In the genomic region with DNA sequence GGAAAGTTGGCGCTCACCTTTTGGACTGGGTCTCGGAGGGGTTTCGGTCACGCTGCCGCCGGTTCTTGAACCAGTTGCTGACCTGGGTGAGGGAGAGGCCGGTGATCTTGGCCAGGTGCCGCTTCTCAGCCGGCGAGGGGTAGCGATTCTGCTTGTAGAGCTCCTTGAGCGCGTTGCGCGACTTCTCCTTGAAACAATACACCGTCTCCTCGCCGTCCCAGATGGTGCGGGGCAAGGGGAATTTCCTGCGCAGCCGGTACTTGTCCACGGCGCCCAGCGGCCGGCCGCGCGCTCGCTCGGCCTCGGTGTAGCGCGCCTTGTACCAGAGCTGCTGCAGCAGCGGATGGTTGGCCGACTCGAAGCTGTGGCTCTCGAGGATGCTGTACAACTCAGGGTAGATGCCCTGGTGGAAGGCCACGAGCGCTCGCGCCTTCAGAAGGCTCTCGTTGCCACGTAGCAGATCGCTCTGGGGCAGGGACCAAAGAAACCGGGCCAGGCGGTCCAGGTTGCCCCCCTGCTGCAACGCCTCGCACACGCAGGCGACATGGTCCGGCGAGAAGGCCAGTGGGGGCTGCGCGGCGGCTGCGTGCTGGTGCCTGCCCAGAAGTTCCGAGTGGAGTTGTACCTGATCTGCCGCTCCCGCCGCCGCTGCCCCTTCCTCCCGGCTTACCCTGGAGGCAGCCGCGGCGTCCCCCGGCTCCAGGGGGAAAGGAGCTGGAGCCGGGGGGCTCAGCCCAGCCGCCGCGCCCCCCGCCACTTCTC, we compare ENCODE assay signal across 7 mouse cellular contexts. TPM values are rescaled to one million over a fixed set of nuclear protein-coding genes. Genes with fewer than 3 reads are reported as not detected.
DNase-seq lines count a peak whose midpoint lies in the region; ATAC-seq and TF ChIP-seq lines count a peak whose summit lies in the region.

No protein-coding gene starts in this region.

- H3K4me1 ChIP-seq in bone marrow macrophage, adult 2 months (ENCODE audit: control insufficient read depth, insufficient read depth, low read length) = no peaks in the 10 kb centered on the region
- H3K4me1 ChIP-seq in forebrain, embryonic 11.5 days (replicated peaks; ENCODE audit: control insufficient read depth, insufficient read depth, low read length) = peaks cover 10% of the 10 kb centered on the region

- no peak for TF ChIP-seq CTCF in bone marrow macrophage, adult 2 months (IDR thresholded peaks at IDR 0.05; ENCODE audit: low read depth, low read length)

- no peak overlapping the region for H3K27ac ChIP-seq in bone marrow macrophage, adult 2 months (ENCODE audit: insufficient read depth, low read depth, low read length)
- peak overlapping the region; percentile 66 for H3K27ac ChIP-seq in forebrain, embryonic 11.5 days (ENCODE audit: low read depth, low read length)

- peak overlapping the region; percentile 83 for H3K9ac ChIP-seq in forebrain, embryonic 11.5 days (ENCODE audit: low read length)

- TF ChIP-seq POLR2A in bone marrow macrophage, adult 2 months (IDR thresholded peaks at IDR 0.05; ENCODE audit: borderline replicate concordance, low read depth, low read length) = no peak

- H3K9me3 ChIP-seq in forebrain, embryonic 11.5 days (ENCODE audit: control insufficient read depth, low read length) = no peaks in the 10 kb centered on the region

- peak; percentile 59 for ATAC-seq in forebrain, embryonic 11.5 days (replicated peaks; ENCODE audit: low FRiP score)

- under 1% methylated on average over 65 of the region's 71 CpGs for WGBS in forebrain, embryonic 11.5 days

- peak overlapping the region; percentile 98 for H3K4me2 ChIP-seq in forebrain, embryonic 11.5 days (ENCODE audit: low read depth, low read length, severe bottlenecking)

- no peaks in the 10 kb centered on the region for H3K27me3 ChIP-seq in forebrain, embryonic 11.5 days (ENCODE audit: control insufficient read depth, insufficient read depth, low read length)

- H3K4me3 ChIP-seq in bone marrow macrophage, adult 2 months (ENCODE audit: insufficient read depth, low read length) = peak overlapping the region; percentile 61
- H3K4me3 ChIP-seq in forebrain, embryonic 11.5 days (ENCODE audit: low read depth, low read length) = peak overlapping the region; percentile 72

- peak; percentile 58 for DNase-seq in Muller cell, postnatal 12 days (ENCODE audit: inconsistent ontology term)
- DNase-seq in forebrain, embryonic 11.5 days (ENCODE audit: low spot score) = peak; percentile 74
- DNase-seq in heart, postnatal 14 days = peak; percentile 33 to 44
- peak; percentile 14 for DNase-seq in layer of hippocampus, postnatal 14 days (ENCODE audit: low spot score in 2 of 2)
- DNase-seq in lung, postnatal 14 days = peak; percentile 40
- peak; percentile 40 to 42 for DNase-seq in right cerebral cortex, postnatal 10 days (ENCODE audit: low spot score in 2 of 2)

- no peaks in the 10 kb centered on the region for H3K36me3 ChIP-seq in forebrain, embryonic 11.5 days (ENCODE audit: control insufficient read depth, insufficient read depth, low read length)

- intact Hi-C loops in heart, postnatal 14 days (cut with DNase I) = loop anchor here (5.0 kb wide), 2 partner anchors 65 to 405 kb away; no protein-coding TSS in a partner anchor

RNA-seq across cellular contexts. Expression of gene Six4, which starts 0.7 kb away (rescaled TPM):
- 0.08 TPM in 1 of 2 replicates, not detected in the other for polyA plus RNA-seq in bone marrow macrophage, adult 2 months (2012; ENCODE audit: insufficient read depth, insufficient read length, missing spikeins)
- 5.0 and 5.8 TPM in 2 replicates for polyA plus RNA-seq in forebrain, embryonic 11.5 days (2014; fragmentation: Nextera tagmentation; extraction: Ambion mirVana)
- total RNA-seq in heart, postnatal 14 days (2021) = 1 to 10 TPM; 2.2 to 2.8 TPM
- under 1 TPM; 0.69 to 0.74 TPM for total RNA-seq in layer of hippocampus, postnatal 14 days (2021)

RNA-seq across cellular contexts. Expression of gene Mnat1, which starts 11.0 kb away (rescaled TPM):
- polyA plus RNA-seq in bone marrow macrophage, adult 2 months (2012; ENCODE audit: insufficient read depth, insufficient read length, missing spikeins) = 20.7 and 22.0 TPM in 2 replicates
- 36.8 and 37.6 TPM in 2 replicates for polyA plus RNA-seq in forebrain, embryonic 11.5 days (2014; fragmentation: Nextera tagmentation; extraction: Ambion mirVana)
- 10 to 100 TPM; 19.3 to 20.0 TPM for total RNA-seq in heart, postnatal 14 days (2021)
- 10 to 100 TPM; 18.4 to 20.7 TPM for total RNA-seq in layer of hippocampus, postnatal 14 days (2021)

RNA-seq across cellular contexts. Expression of gene Six1, which starts 58.8 kb away (rescaled TPM):
- 0.59 TPM in 1 of 2 replicates, not detected in the other for polyA plus RNA-seq in bone marrow macrophage, adult 2 months (2012; ENCODE audit: insufficient read depth, insufficient read length, missing spikeins)
- 11.0 and 12.6 TPM in 2 replicates for polyA plus RNA-seq in forebrain, embryonic 11.5 days (2014; fragmentation: Nextera tagmentation; extraction: Ambion mirVana)
- under 1 TPM; 0.61 to 0.98 TPM for total RNA-seq in heart, postnatal 14 days (2021)
- under 1 TPM; 0.12 to 0.25 TPM for total RNA-seq in layer of hippocampus, postnatal 14 days (2021)

Comparison
In these comparisons a context has a peak if more than half of its experiments do, and no peak if none do; other contexts are left out.
1. DNase-seq: peak in every context shown above with its lines; median percentile 74 in forebrain, embryonic 11.5 days; 58 in Muller cell, postnatal 12 days; 41 in right cerebral cortex, postnatal 10 days; 40 in lung, postnatal 14 days; 38 in heart, postnatal 14 days; 14 in layer of hippocampus, postnatal 14 days.